Mouse (Mus musculus) MEL (cell line): ENCODE results near the gene Pdzd9.

ENCODE experiments used
- CTCF ChIP-seq, 3 experiments: IDR thresholded peaks in 2 of 3; conservative IDR thresholded peaks in 1 of 3; 2 replicates each; pipeline ENCODE4 v1.5.1; 2011 to 2012; ENCODE audit warnings: low read length in 3 of 3, low read depth in 2 of 3, mild to moderate bottlenecking in 2 of 3, improper control_type of control experiment in 1 of 3, inconsistent platforms in 1 of 3, mixed read lengths in 1 of 3, moderate library complexity in 1 of 3; ENCODE audit not compliant: control insufficient read depth in 1 of 3, insufficient read depth in 1 of 3, poor library complexity in 1 of 3, severe bottlenecking in 1 of 3
- ELF1 ChIP-seq: IDR thresholded peaks from 2 replicates; pipeline ENCODE4 v1.6.1; 2014; ENCODE audit warnings: low read depth, mild to moderate bottlenecking, inconsistent platforms, low read length, improper control_type of control experiment, moderate library complexity
- EP300 ChIP-seq, 2 experiments: IDR thresholded peaks; 2 replicates each; pipeline ENCODE4 v1.6.1; 2011; ENCODE audit warnings: improper control_type of control experiment in 2 of 2, low read length in 2 of 2, low read depth in 1 of 2, mild to moderate bottlenecking in 1 of 2
- MAX ChIP-seq: IDR thresholded peaks from 2 replicates; pipeline ENCODE4 v1.6.1; 2011; ENCODE audit warnings: low read length, improper control_type of control experiment
- MYB ChIP-seq: IDR thresholded peaks from 2 replicates; pipeline ENCODE4 v1.6.1; 2011; ENCODE audit warnings: mild to moderate bottlenecking, low read depth, low read length, improper control_type of control experiment
- TCF12 ChIP-seq: IDR thresholded peaks from 2 replicates; pipeline ENCODE4 v1.6.1; 2014; ENCODE audit warnings: low read depth, mild to moderate bottlenecking, inconsistent platforms, low read length, improper control_type of control experiment, moderate library complexity
- USF1 ChIP-seq: IDR thresholded peaks from 2 replicates; pipeline ENCODE4 v1.6.1; 2014; ENCODE audit warnings: low read depth, mild to moderate bottlenecking, inconsistent platforms, low read length, improper control_type of control experiment, moderate library complexity

GRCm38 (mm10) chr7:120712071-120712470, 41.9 kb upstream of the Pdzd9 start:
- TF ChIP-seq EP300 (IDR thresholded peaks at IDR 0.05; ENCODE audit: low read depth in 1 of 2, low read length in 2 of 2) (no peak), TCF12 (no peak), MYB (no peak), MAX (no peak), CTCF (IDR thresholded peaks at IDR 0.05 in 2 of 3, conservative IDR thresholded peaks at IDR 0.05 in 1 of 3; ENCODE audit: control insufficient read depth in 1 of 3, insufficient read depth in 1 of 3, low read depth in 2 of 3, low read length in 3 of 3, poor library complexity in 1 of 3, severe bottlenecking in 1 of 3) (no peak), ELF1 (no peak), USF1 (no peak)
